Mouse (Mus musculus): ENCODE data around the gene Ankrd27.

GRCm38 (mm10) chr7:35686216-35686615, 100.2 kb downstream of the Ankrd27 start:
- TF ChIP-seq CTCF (IDR thresholded peaks at IDR 0.05; ENCODE audit: control insufficient read depth, insufficient read depth, low read length) (no peak), POLR2A (IDR thresholded peaks at IDR 0.05; ENCODE audit: borderline replicate concordance, control insufficient read depth, low read depth, low read length) (no peak)
